Mouse (Mus musculus): ENCODE measurements around the gene Cdh20. TPM values are rescaled to one million over a fixed set of nuclear protein-coding genes. Genes with fewer than 3 reads are reported as not detected.

The Cdh20 gene
- polyA plus RNA-seq, 1 experiment from 2014 or later = not detected

GRCm38 (mm10) chr1:104771937-104772336 lies 3.6 kb downstream of the Cdh20 start:
- Histone ChIP-seq H3K9me3 (ENCODE audit: low read length) (no peaks in the 10 kb centered on the region), H3K36me3 (replicated peaks; ENCODE audit: insufficient read depth, low read length) (no peaks in the 10 kb centered on the region), H3K4me3 (ENCODE audit: low read depth, low read length) (no peak overlapping the region), H3K4me2 (ENCODE audit: low read depth, low read length) (no peak overlapping the region), H3K27ac (ENCODE audit: low read depth) (no peak overlapping the region), H3K27me3 (ENCODE audit: insufficient read depth, low read length) (peaks cover 17% of the 10 kb centered on the region), H3K4me1 (ENCODE audit: insufficient read depth) (0 out of 2 replicates have a peak, but pooled peaks cover 2% of the 10 kb centered on the region), H3K9ac (replicated peaks) (no peak overlapping the region)
- WGBS (ENCODE audit: insufficient replicate concordance) = 60% methylated on average over 4 of the region's 4 CpGs
- DNase-seq (no peak), ATAC-seq (no peak)
- TF ChIP-seq EP300 (IDR thresholded peaks at IDR 0.05; ENCODE audit: low read depth) (no peak), CTCF (IDR thresholded peaks at IDR 0.05; ENCODE audit: low read depth) (no peak)

- Histone ChIP-seq H3K4me3 (ENCODE audit: low read depth, low read length) (no peak overlapping the region), H3K27ac (ENCODE audit: low read depth) (no peak overlapping the region), H3K9me3 (ENCODE audit: low read length) (no peaks in the 10 kb centered on the region), H3K4me2 (ENCODE audit: low read depth, low read length) (no peak overlapping the region), H3K36me3 (replicated peaks; ENCODE audit: insufficient read depth, low read length) (no peaks in the 10 kb centered on the region), H3K9ac (replicated peaks) (no peak overlapping the region), H3K4me1 (ENCODE audit: insufficient read depth) (0 out of 2 replicates have a peak, but pooled peaks cover 2% of the 10 kb centered on the region), H3K27me3 (ENCODE audit: insufficient read depth, low read length) (peaks cover 17% of the 10 kb centered on the region)
- 77% methylated on average over 2 of the region's 2 CpGs for WGBS (ENCODE audit: insufficient replicate concordance)
- DNase-seq = no peak
- ATAC-seq = no peak
- TF ChIP-seq CTCF (IDR thresholded peaks at IDR 0.05; ENCODE audit: low read depth) (no peak), EP300 (IDR thresholded peaks at IDR 0.05; ENCODE audit: low read depth) (no peak)
Observed at GRCm38 (mm10) chr1:104773207-104773606, 4.9 kb downstream of the Cdh20 start.

GRCm38 (mm10) chr1:104793488-104793887 lies 25.2 kb downstream of the Cdh20 start:
- H3K36me3 ChIP-seq (replicated peaks; ENCODE audit: insufficient read depth, low read length) = no peaks in the 10 kb centered on the region
- no peaks in the 10 kb centered on the region for H3K27me3 ChIP-seq (ENCODE audit: insufficient read depth, low read length)
- no peaks in the 10 kb centered on the region for H3K4me1 ChIP-seq (ENCODE audit: insufficient read depth)
- no peak overlapping the region for H3K4me3 ChIP-seq (ENCODE audit: low read depth, low read length)
- 73% methylated on average over 3 of the region's 3 CpGs for WGBS (ENCODE audit: insufficient replicate concordance)
- no peak for ATAC-seq
- H3K9me3 ChIP-seq (ENCODE audit: low read length) = no peaks in the 10 kb centered on the region
- H3K4me2 ChIP-seq (ENCODE audit: low read depth, low read length) = no peak overlapping the region
- TF ChIP-seq EP300 (IDR thresholded peaks at IDR 0.05; ENCODE audit: low read depth) (no peak), CTCF (IDR thresholded peaks at IDR 0.05; ENCODE audit: low read depth) (no peak)
- H3K9ac ChIP-seq (replicated peaks) = no peak overlapping the region
- no peak for DNase-seq
- no peak overlapping the region for H3K27ac ChIP-seq (ENCODE audit: low read depth)

- DNase-seq (no peak), ATAC-seq (no peak)
- Histone ChIP-seq H3K4me2 (ENCODE audit: low read depth, low read length) (no peak overlapping the region), H3K9me3 (ENCODE audit: low read length) (no peaks in the 10 kb centered on the region), H3K4me3 (ENCODE audit: low read depth, low read length) (no peak overlapping the region), H3K9ac (replicated peaks) (no peak overlapping the region), H3K27me3 (ENCODE audit: insufficient read depth, low read length) (no peaks in the 10 kb centered on the region), H3K27ac (ENCODE audit: low read depth) (no peak overlapping the region), H3K36me3 (replicated peaks; ENCODE audit: insufficient read depth, low read length) (no peaks in the 10 kb centered on the region), H3K4me1 (ENCODE audit: insufficient read depth) (no peaks in the 10 kb centered on the region)
- WGBS (ENCODE audit: insufficient replicate concordance) = 53% methylated on average over 3 of the region's 3 CpGs
- TF ChIP-seq EP300 (IDR thresholded peaks at IDR 0.05; ENCODE audit: low read depth) (no peak), CTCF (IDR thresholded peaks at IDR 0.05; ENCODE audit: low read depth) (no peak)
Observed at GRCm38 (mm10) chr1:104796146-104796545, 27.8 kb downstream of the Cdh20 start.

GRCm38 (mm10) chr1:104797139-104797538 lies 28.8 kb downstream of the Cdh20 start:
- Histone ChIP-seq H3K4me1 (ENCODE audit: insufficient read depth) (no peaks in the 10 kb centered on the region), H3K9ac (replicated peaks) (no peak overlapping the region), H3K4me2 (ENCODE audit: low read depth, low read length) (no peak overlapping the region), H3K9me3 (ENCODE audit: low read length) (no peaks in the 10 kb centered on the region), H3K36me3 (replicated peaks; ENCODE audit: insufficient read depth, low read length) (no peaks in the 10 kb centered on the region), H3K4me3 (ENCODE audit: low read depth, low read length) (no peak overlapping the region), H3K27ac (ENCODE audit: low read depth) (no peak overlapping the region), H3K27me3 (ENCODE audit: insufficient read depth, low read length) (no peaks in the 10 kb centered on the region)
- DNase-seq (no peak), ATAC-seq (no peak)
- no peak for TF ChIP-seq CTCF (IDR thresholded peaks at IDR 0.05; ENCODE audit: low read depth)
- no peak for TF ChIP-seq EP300 (IDR thresholded peaks at IDR 0.05; ENCODE audit: low read depth)
- 44% methylated on average over 4 of the region's 4 CpGs for WGBS (ENCODE audit: insufficient replicate concordance)

GRCm38 (mm10) chr1:104804746-104805145 lies 36.4 kb downstream of the Cdh20 start:
- Histone ChIP-seq H3K27ac (ENCODE audit: low read depth) (no peak overlapping the region), H3K4me1 (ENCODE audit: insufficient read depth) (no peaks in the 10 kb centered on the region), H3K4me3 (ENCODE audit: low read depth, low read length) (no peak overlapping the region), H3K9me3 (ENCODE audit: low read length) (no peaks in the 10 kb centered on the region), H3K9ac (replicated peaks) (no peak overlapping the region), H3K4me2 (ENCODE audit: low read depth, low read length) (no peak overlapping the region), H3K27me3 (ENCODE audit: insufficient read depth, low read length) (no peaks in the 10 kb centered on the region), H3K36me3 (replicated peaks; ENCODE audit: insufficient read depth, low read length) (no peaks in the 10 kb centered on the region)
- ATAC-seq (no peak), DNase-seq (no peak)
- TF ChIP-seq EP300 (IDR thresholded peaks at IDR 0.05; ENCODE audit: low read depth) = no peak
- TF ChIP-seq CTCF (IDR thresholded peaks at IDR 0.05; ENCODE audit: low read depth) = no peak
- 83% methylated on average over 6 of the region's 6 CpGs for WGBS (ENCODE audit: insufficient replicate concordance)

GRCm38 (mm10) chr1:104807214-104807613 lies 38.9 kb downstream of the Cdh20 start:
- DNase-seq (no peak), ATAC-seq (no peak)
- Histone ChIP-seq H3K27ac (ENCODE audit: low read depth) (no peak overlapping the region), H3K27me3 (ENCODE audit: insufficient read depth, low read length) (no peaks in the 10 kb centered on the region), H3K4me2 (ENCODE audit: low read depth, low read length) (no peak overlapping the region), H3K36me3 (replicated peaks; ENCODE audit: insufficient read depth, low read length) (no peaks in the 10 kb centered on the region), H3K4me3 (ENCODE audit: low read depth, low read length) (no peak overlapping the region), H3K9me3 (ENCODE audit: low read length) (no peaks in the 10 kb centered on the region), H3K9ac (replicated peaks) (no peak overlapping the region), H3K4me1 (ENCODE audit: insufficient read depth) (no peaks in the 10 kb centered on the region)
- 74% methylated on average over 2 of the region's 2 CpGs for WGBS (ENCODE audit: insufficient replicate concordance)
- TF ChIP-seq CTCF (IDR thresholded peaks at IDR 0.05; ENCODE audit: low read depth) (no peak), EP300 (IDR thresholded peaks at IDR 0.05; ENCODE audit: low read depth) (no peak)
